ENCODE assay signal across 11 mouse cellular contexts in the genomic region with DNA sequence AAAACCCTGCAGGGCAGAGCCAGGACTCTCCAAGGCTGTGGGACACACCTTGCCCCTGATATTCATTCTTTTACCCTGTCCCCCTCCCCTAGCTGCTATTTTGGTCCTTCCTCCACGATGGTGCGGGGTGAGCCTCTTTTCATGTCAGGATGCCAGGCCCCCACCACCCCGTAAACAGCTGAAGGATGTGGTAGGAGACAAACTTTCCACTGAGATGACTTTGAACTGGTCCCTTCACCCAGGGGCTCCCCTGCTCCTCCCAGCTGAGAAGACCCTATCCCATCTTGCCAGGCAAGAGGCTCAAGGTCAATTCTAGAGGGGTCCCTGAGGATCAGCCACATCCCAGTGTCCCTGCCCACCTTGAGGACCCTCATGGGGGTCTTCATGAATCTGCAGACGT.
A peak's percentile ranks its signal among the peaks of the same experiment; 100 is the strongest.
DNase-seq lines count a peak whose midpoint lies in the region.
"Had no signal": no experiment of that assay in that cellular context is flagged by ENCODE, and none has a peak within 500 bp of the region (broad histone marks: within the 10 kb centered on the region; RNA-seq: fewer than 3 reads in every experiment).

No protein-coding gene starts in this region.

- DNase-seq in spleen, adult 12 weeks (ENCODE audit: low spot score) = peak; percentile 14
- DNase-seq in spleen, adult 18-20 months = no peak
- DNase-seq in T-cell, adult 2 months (ENCODE audit: low spot score) = peak; percentile 84
- peak; percentile 74 to 89 for DNase-seq in thymus, adult 18-20 months
- peak; percentile 76 for DNase-seq in thymus, postnatal 4 days
- no peak for DNase-seq in urinary bladder, postnatal 14 days (ENCODE audit: low spot score)
- DNase-seq in right cerebral cortex, postnatal 25 days = no peak
- DNase-seq: adrenal gland, postnatal 36 days; cerebellum, postnatal 10 days; heart, postnatal 4 days; kidney, adult 11 months had no signal

Comparison
In these comparisons a context has a peak if more than half of its experiments do, and no peak if none do; other contexts are left out.
1. DNase-seq: peak in spleen, adult 12 weeks (single experiment), T-cell, adult 2 months (single experiment), thymus, adult 18-20 months (2 of 2) and thymus, postnatal 4 days (single experiment); none in spleen, adult 18-20 months (0 of 2), urinary bladder, postnatal 14 days (single experiment) and right cerebral cortex, postnatal 25 days (single experiment).